Mouse (Mus musculus): ENCODE results near the gene Piwil4.

DNA sequence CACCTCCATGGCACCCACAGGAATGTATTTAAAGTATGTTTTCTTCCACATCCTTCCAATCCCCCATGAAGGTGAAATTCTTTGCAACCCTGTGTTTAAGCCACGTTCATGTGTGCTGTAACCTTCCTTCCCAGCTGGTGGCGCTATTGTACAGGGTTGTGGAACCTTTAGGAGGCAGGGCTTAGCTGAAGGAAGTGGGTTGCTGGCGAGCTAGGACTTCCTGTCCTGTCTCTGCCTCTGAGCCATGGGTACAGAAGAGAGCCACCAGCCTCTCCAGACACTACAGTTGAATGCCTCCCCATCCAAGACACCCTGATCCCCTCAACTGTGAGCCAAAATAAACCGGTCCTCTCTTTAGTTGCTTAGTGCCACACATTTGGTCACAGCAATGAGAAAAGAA lies 42.6 kb downstream of the Piwil4 start:
- TF ChIP-seq POLR2A (IDR thresholded peaks at IDR 0.05; ENCODE audit: insufficient read length, low read depth) (no peak), USF1 (IDR thresholded peaks at IDR 0.05; ENCODE audit: low read depth) (no peak), TCF12 (IDR thresholded peaks at IDR 0.05; ENCODE audit: insufficient read depth, poor library complexity, severe bottlenecking) (no peak), CEBPB (IDR thresholded peaks at IDR 0.05; ENCODE audit: insufficient read depth, poor library complexity, severe bottlenecking) (no peak), POLR2AphosphoS2 (IDR thresholded peaks at IDR 0.05; ENCODE audit: insufficient read length, low read depth) (no peak)
